Mouse (Mus musculus) CH12.LX (cell line): ENCODE results near the gene Bst2.
A peak's percentile ranks its signal among the peaks of the same experiment; 100 is the strongest.

Experiments used
- CHD2 ChIP-seq: IDR thresholded peaks from 2 replicates; pipeline ENCODE4 v1.6.1; 2011; ENCODE audit warnings: low read length, improper control_type of control experiment
- CTCF ChIP-seq, 2 experiments: IDR thresholded peaks in 1 of 2; conservative IDR thresholded peaks in 1 of 2; 2 replicates each; pipeline ENCODE4 v1.5.1; 2011 to 2012; ENCODE audit warnings: low read depth in 2 of 2, low read length in 2 of 2, improper control_type of control experiment in 1 of 2, inconsistent platforms in 1 of 2, mild to moderate bottlenecking in 1 of 2, moderate library complexity in 1 of 2
- EP300 ChIP-seq: IDR thresholded peaks from 2 replicates; pipeline ENCODE4 v1.6.1; 2011; ENCODE audit warnings: low read length, improper control_type of control experiment
- JUN ChIP-seq: IDR thresholded peaks from 2 replicates; pipeline ENCODE4 v1.6.1; 2011; ENCODE audit warnings: low read depth, mild to moderate bottlenecking, low read length, improper control_type of control experiment, moderate library complexity; ENCODE audit not compliant: insufficient read depth
- MAFK ChIP-seq: IDR thresholded peaks from 2 replicates; pipeline ENCODE4 v1.6.1; 2011; ENCODE audit warnings: low read length, improper control_type of control experiment; ENCODE audit not compliant: insufficient replicate concordance
- MAX ChIP-seq: IDR thresholded peaks from 2 replicates; pipeline ENCODE4 v1.6.1; 2011; ENCODE audit warnings: low read length, improper control_type of control experiment
- MAZ ChIP-seq: IDR thresholded peaks from 2 replicates; pipeline ENCODE4 v1.6.1; 2012; ENCODE audit warnings: low read depth, mild to moderate bottlenecking, inconsistent platforms, low read length, improper control_type of control experiment, moderate library complexity
- POLR2A ChIP-seq: IDR thresholded peaks from 2 replicates; pipeline ENCODE4 v1.6.1; 2011; ENCODE audit warnings: low read depth, mild to moderate bottlenecking, improper control_type of control experiment, low read length
- POLR2AphosphoS2 ChIP-seq: IDR thresholded peaks from 2 replicates; pipeline ENCODE4 v1.6.1; 2011; ENCODE audit warnings: low read depth, low read length, improper control_type of control experiment
- RCOR1 ChIP-seq: conservative IDR thresholded peaks from 2 replicates; pipeline ENCODE4 v1.6.1; 2012; ENCODE audit warnings: low read depth, mild to moderate bottlenecking, inconsistent platforms, low read length, improper control_type of control experiment
- TBP ChIP-seq: conservative IDR thresholded peaks from 2 replicates; pipeline ENCODE4 v1.6.1; 2011; ENCODE audit warnings: low read depth, low read length, improper control_type of control experiment
- UBTF ChIP-seq: IDR thresholded peaks from 2 replicates; pipeline ENCODE4 v1.6.1; 2012; ENCODE audit warnings: low read depth, mild to moderate bottlenecking, inconsistent platforms, low read length, improper control_type of control experiment, moderate library complexity
- ZC3H11A ChIP-seq: IDR thresholded peaks from 2 replicates; pipeline ENCODE4 v1.6.1; 2012; ENCODE audit warnings: low read depth, mild to moderate bottlenecking, inconsistent platforms, low read length, improper control_type of control experiment
- ZMIZ1 ChIP-seq: IDR thresholded peaks from 2 replicates; pipeline ENCODE4 v1.6.1; 2012; ENCODE audit warnings: low read depth, mild to moderate bottlenecking, inconsistent platforms, low read length, improper control_type of control experiment

- TF ChIP-seq CTCF (conservative IDR thresholded peaks at IDR 0.05 in 1 of 2, IDR thresholded peaks at IDR 0.05 in 1 of 2; ENCODE audit: low read depth in 2 of 2, low read length in 2 of 2) (no peak), EP300 (no peak), POLR2A (peak; percentile 29; the same call in 1 of the 2 replicates), RCOR1 (no peak), JUN (no peak), ZMIZ1 (no peak), MAX (no peak; the same call in 1 of the 2 replicates), CHD2 (no peak), POLR2AphosphoS2 (no peak), MAZ (peak; percentile 92), ZC3H11A (no peak), UBTF (no peak), TBP (no peak), MAFK (no peak)
These were observed 51.8 kb downstream of the Bst2 start, which contains the start of gene Ano8 for GRCm38 (mm10) chr8:71485142-71486135.
